Mouse (Mus musculus) T-helper 2 cell (primary cell): Measurements from ENCODE around the gene Adarb2.
"Not testable (repeated sequence)": the region's sequence is repeated elsewhere in the genome, so short reads cannot be mapped to it uniquely, and the experiment has no call there.

Experiments
- in situ Hi-C: fragments of 300-600 bp; cut with MboI, MseI; formaldehyde crosslinking; loops from one replicate; pipeline ENCODE4 v1.15.1; 2025; ENCODE audit warnings: high pct_unique_total_duplicates

The Adarb2 gene

DNA sequence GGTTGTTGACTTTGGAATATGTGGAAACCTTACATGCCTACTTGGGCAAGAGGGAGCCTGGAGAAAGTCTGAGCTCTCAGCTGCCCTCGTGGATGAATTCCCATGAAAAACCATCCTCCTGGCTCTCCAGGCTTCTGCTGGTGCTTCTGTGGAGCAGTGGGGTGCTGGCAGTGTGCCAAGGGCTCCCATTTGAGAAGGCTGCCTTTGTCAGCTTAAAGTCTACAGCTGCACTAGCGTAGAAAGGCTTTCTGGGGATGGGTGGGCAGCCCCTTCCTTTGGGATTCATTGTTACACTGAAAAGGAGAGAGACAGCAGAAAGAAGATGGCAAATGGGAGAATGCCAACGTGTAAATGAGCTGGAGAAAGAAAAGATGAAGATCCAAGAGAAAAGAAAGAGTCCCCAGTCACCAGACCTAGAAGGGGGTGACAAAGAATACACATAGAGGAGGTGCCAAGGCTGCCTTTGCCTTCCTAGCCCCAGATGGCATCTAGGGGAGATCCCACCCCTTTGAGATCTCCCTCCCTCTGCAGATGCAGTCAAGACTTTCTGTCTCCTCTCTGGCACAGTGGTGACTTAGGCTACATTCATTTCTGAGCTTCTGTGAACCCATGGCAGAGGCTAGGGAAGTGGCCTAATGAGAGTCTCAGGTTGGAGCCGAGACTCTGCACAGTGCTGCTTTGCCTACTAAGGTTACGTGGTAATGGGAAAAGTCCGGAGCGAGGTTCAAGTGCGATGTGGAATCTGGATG is 381.8 kb downstream of the Adarb2 start:
- in situ Hi-C loops = loop anchor here (10.0 kb wide), 1 partner anchor 1630 kb away; no protein-coding TSS in a partner anchor

DNA sequence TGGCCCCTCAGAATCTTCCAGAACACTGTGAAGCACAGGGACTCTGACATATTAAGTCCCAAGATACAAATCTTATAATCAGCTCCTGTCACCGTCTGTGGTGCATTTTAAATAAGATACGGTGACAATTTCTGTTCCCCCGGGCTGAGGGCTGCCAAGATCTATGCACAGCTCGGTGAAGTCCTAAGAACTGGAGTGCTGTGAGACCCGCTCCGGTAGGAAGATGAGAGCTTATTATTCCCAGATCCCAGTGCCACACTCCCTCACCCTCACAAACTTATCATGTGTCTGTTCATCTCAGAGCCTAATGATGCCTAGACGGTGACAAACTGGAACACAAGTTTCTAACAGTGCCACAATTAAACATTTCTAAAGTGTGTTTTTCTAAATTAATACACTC is 384.8 kb downstream of the Adarb2 start:
- in situ Hi-C loops = loop anchor here (10.0 kb wide), 1 partner anchor 1633 kb away; no protein-coding TSS in a partner anchor

GRCm38 (mm10) chr13:8590460-8590859 is 387.8 kb downstream of the Adarb2 start:
- in situ Hi-C loops = no loop called here

DNA sequence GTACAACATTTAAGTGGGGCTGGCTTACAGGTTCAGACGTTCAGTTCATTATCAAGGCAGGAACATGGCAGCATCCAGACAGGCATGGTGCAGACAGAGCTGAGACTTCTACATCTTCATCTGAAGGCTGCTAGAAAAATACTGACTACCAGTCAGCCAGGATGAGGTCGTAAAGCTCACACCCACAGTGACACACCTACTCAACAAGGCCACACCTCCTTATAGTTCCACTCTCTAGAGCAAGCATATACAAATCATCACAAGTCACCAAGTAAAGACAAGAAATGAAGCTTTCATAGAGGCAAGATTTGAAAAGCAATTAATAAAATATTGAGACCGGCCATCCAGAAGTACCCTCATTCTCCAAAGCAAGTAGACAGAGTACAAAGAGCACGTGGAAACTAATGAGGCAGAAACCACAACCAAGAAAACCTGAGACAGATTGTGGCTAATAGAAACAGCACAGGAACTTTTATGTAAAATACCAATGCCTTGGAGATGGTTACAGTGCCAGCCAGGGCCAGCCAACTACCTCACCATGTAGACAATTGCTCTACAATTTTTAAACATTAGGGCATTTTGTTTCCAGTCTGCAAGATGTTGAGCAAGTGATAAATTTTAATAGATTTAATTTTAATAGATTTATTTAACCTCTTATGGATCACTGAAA is 394.4 kb downstream of the Adarb2 start:
- in situ Hi-C loops = no loop called here

GRCm38 (mm10) chr13:8597647-8598017 is 395.0 kb downstream of the Adarb2 start:
- in situ Hi-C loops = no loop called here

GRCm38 (mm10) chr13:8605645-8606044 is 403.0 kb downstream of the Adarb2 start:
- in situ Hi-C loops = no loop called here

DNA sequence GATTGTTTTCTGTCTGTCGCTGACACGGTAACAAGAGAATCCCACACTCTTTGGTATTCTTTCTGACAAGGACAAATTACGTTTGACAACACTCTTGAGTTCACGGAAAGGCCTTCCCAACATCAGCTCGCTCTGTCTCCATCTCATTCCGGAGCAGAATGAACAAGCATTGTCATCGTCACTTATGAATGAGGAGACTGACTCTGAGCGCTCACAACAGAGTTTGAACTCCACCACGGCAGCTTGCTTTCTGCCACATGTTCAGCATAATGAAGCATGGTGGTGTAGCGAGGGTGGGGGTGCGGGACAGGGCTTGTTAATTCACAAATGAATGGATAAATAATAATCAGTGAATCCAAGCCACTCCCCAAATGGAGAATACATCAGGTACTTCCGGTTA is 405.4 kb downstream of the Adarb2 start:
- in situ Hi-C loops = no loop called here

GRCm38 (mm10) chr13:8608918-8609317 is 406.3 kb downstream of the Adarb2 start:
- in situ Hi-C loops = not testable (repeated sequence)

GRCm38 (mm10) chr13:8610956-8611355 is 408.3 kb downstream of the Adarb2 start:
- in situ Hi-C loops = no loop called here

DNA sequence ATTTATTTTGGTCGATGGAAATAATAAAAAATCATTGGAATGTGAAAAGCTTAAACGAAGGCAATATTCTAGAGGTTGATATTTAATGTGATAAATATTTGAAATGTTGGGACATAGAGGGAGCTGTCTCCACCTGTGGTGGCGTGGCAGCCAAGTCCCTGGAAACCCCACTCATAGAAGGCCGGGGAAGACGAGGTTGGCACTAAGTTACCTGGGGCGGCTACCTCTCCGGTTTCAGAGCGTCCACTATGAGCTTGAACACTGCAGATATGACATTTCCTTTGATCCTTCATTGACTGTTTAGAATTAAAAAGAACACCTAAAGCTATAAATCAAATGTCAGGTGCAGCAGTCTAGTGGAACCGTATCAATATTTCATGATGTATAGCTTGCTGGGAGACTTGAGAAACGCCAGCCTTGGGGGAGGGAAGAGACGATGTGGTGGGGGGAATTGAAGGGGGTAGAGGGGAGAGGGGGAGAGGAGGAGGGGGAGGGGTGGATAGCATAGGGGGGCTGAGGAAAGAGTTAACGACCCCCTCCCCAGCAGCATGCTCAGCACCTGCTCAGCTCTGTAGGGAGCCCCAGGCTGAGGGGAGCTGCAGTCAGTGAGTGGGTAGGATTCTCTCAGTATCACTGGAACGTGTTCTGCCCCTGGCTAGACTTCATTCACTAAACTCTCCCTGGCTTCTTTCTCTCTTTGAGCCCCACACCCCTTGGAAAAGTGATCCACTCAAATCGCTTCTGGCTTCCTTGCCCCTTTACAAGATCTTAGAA is 410.1 kb downstream of the Adarb2 start:
- in situ Hi-C loops = no loop called here

- in situ Hi-C loops = no loop called here
Observed at GRCm38 (mm10) chr13:8616685-8617084, 414.0 kb downstream of the Adarb2 start.

DNA sequence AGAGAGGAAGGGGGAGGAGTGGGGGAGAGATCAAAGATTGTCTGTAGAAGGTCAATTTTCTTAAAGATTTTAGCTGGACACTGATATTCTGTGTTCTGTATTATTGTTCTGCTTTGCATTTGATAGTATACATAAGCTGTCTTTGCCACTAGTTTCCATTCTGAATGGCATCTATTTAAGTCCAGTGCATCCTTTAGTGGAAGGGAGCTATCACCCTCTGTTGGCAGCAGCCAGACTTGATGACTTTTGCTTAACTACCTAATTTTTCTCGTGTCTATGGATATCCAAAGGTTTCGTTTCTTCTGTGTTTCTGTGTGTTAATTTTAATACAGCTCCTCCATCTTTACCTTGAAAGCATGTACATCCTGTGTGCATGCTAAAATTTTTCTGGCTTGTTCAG is 419.6 kb downstream of the Adarb2 start:
- in situ Hi-C loops = no loop called here

DNA sequence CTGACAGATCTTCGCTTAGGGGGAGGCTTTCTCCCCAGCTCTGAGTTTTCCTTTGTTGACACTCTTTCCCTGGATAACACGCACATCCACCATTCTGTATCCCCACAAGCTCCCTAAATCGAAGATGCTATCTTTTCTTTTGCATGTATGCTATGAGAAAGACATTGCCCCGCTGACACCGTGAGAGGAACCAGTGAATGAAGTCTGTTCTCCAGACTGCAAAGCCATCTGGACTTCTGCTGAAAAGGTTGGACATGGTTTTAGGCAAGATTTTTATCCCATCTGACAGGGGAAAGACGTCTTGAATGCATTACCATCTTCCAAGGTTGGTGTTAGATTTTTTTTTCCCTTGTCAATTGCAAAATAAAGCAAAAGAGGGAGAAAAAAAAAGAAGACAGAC is 426.9 kb downstream of the Adarb2 start:
- in situ Hi-C loops = no loop called here

DNA sequence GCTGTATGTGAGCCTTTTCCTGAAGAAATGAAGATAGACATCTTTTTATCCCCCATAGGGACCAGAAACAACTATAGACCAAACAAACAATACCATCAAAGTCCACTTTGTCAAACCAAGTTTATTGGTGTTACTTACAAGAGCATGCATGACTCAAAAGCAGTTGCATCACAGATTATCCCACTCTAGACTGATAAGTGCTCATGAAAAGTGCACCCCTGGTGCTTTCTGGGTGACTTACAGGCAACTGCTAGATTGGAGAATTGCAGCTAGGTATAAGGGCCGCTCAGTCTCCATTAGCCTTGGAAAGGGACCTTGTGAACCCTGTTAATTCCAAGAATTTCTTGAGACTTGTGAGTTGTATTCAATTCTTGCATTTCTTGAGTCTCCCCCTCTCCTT is 429.0 kb downstream of the Adarb2 start:
- in situ Hi-C loops = no loop called here

GRCm38 (mm10) chr13:8632072-8632471 is 429.4 kb downstream of the Adarb2 start:
- in situ Hi-C loops = no loop called here

DNA sequence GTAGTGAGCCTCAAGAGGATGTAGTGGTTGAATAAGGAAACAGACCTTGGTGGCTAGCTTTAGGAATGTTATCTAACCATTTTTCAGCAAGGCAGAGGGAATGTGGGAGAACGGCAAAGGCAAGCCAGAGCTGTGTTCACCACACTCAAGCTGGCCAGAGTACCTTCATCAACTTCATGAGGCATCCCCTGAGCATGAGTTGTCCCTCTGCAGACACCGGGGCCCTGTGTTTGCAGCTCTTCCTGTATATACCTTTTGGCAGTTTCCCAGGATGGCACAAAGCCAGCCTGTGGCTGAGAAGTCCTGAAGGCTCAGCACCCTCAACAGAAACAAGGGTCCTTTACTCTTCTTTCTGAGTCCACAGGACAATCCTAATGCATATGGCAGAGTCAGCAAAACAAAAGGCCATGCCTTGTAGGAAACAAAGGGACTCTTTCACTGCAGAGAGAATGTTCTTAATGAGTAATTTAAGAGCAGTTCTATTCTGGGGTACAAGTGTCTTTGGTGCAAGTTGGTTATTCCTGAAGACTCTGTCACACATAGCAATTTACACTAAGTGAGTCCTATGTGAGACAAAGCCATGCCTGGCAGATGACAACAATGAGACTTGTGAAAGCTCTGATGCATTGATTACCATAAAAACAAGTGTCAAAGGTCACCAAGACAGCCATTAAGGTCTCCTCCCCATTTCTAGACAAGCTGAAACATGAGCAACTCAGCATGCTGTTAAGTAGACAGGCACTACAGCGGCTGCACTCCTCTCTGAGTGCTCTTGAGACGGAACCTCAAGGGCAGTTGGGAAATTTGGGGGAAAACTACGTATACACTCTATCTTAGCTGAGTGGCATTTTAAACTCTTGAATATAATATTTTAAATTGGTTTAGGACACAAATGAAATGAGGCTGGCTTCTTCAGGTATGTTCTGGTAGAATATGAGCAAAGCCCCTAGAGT is 431.0 kb downstream of the Adarb2 start:
- in situ Hi-C loops = no loop called here

GRCm38 (mm10) chr13:8642084-8642483 is 439.4 kb downstream of the Adarb2 start:
- in situ Hi-C loops = no loop called here

- in situ Hi-C loops = no loop called here
Observed at GRCm38 (mm10) chr13:8643920-8644319, 441.3 kb downstream of the Adarb2 start.

DNA sequence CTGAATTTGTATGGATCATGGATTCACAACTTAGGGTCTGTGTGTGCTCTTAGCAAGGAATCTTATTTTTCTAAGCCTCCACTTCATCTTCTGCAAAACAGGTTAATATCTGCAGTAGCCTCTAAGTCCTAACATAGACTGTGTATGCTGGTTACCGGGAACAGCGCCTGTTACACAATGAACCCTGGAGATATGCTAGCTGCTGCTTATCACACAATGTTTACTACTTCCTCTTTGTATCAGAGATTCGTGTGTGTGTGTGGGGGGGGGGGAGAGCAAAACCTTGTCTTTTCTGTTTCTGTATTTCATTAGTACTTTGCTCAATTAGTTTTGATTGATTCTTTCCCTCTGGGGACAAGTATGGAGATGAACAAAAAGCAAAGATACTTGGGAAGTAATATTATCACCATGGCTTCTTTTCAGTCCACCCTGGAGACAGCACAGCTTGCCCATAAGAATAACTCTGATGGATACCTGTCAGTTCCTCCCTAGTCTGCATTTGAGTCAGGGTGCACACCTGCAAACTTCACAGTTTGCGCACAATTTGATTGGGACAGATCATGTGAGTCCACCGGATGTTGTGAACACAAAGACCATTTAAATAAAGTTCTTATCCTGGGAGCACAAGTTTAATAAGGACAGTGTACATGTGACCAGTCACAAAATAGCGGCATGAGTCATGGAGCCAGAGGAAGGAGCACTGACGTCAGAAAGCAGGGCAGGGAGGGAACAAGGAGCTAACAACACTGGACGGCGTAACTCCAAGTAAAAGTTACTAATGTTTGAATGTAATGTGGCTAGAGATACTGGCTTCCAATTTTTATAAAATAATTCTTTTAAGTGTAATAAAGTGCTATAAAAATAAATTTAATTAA is 442.4 kb downstream of the Adarb2 start:
- in situ Hi-C loops = no loop called here

DNA sequence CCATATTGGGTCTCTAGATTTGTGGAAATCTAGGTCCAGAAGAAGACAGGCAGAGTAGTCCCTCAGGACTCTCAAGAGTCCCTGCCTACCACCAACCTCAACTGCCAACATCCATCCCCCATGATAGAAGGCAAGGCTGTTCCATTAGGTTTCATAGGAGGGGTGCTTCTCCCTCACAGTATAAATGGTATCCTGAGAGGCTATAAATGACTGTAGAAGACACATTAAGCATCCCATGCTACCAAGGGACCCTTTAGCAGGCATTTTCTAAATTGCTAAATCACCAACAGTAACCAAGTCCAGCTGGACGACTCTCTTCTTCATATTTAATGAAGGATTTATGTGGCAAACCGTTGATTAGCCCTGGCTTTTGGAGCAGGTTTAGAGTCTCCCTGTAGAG is 446.6 kb downstream of the Adarb2 start:
- in situ Hi-C loops = no loop called here
